Mouse (Mus musculus) G1E (cell line): ENCODE measurements around the gene Sh3pxd2a.

Experiments
- CTCF ChIP-seq: IDR thresholded peaks from 2 replicates; pipeline ENCODE4 v1.5.1; 2012; ENCODE audit warnings: low read depth, low read length, inconsistent platforms, mixed read lengths
- GATA1 ChIP-seq: IDR thresholded peaks from 2 replicates; pipeline ENCODE4 v1.6.1; 2012; ENCODE audit warnings: borderline replicate concordance, low read length, inconsistent platforms, mixed read lengths
- GATA2 ChIP-seq: IDR thresholded peaks from 2 replicates; pipeline ENCODE4 v1.6.1; 2012; ENCODE audit warnings: low read depth, low read length, inconsistent platforms, borderline replicate concordance
- TAL1 ChIP-seq: conservative IDR thresholded peaks from 2 replicates; pipeline ENCODE4 v1.6.1; 2012; ENCODE audit warnings: low read depth, low read length, inconsistent platforms, mixed read lengths

GRCm38 (mm10) chr19:47445726-47446125 lies 18.5 kb downstream of the Sh3pxd2a start:
- TF ChIP-seq CTCF (no peak), GATA2 (no peak), TAL1 (no peak), GATA1 (no peak)
